Mouse (Mus musculus): ENCODE data around the gene Itgb2l. TPM values are rescaled to one million over a fixed set of nuclear protein-coding genes. Genes with fewer than 3 reads are reported as not detected.
"Not testable (repeated sequence)": the region's sequence is repeated elsewhere in the genome, so short reads cannot be mapped to it uniquely, and the experiment has no call there.

Gene Itgb2l
- total RNA-seq (2017): 0.97 and 4.9 TPM in 2 replicates

GRCm38 (mm10) chr16:96443468-96443867 is at the start of gene Itgb2l:
Gene Itgb2l, minus strand, starts transcription at chr16:96443619.
- ATAC-seq (replicated peaks; ENCODE audit: low read depth, poor library complexity, severe bottlenecking): no peak

- ATAC-seq (replicated peaks; ENCODE audit: low read depth, poor library complexity, severe bottlenecking): no peak
These were observed 48.1 kb upstream of the Itgb2l start for GRCm38 (mm10) chr16:96491530-96491929.

- no peak for ATAC-seq (replicated peaks; ENCODE audit: low read depth, poor library complexity, severe bottlenecking)
These were observed 44.6 kb upstream of the Itgb2l start for GRCm38 (mm10) chr16:96488038-96488437.

GRCm38 (mm10) chr16:96487007-96487684 is 43.7 kb upstream of the Itgb2l start:
- no peak for ATAC-seq (replicated peaks; ENCODE audit: low read depth, poor library complexity, severe bottlenecking)

- no peak for ATAC-seq (replicated peaks; ENCODE audit: low read depth, poor library complexity, severe bottlenecking)
These were observed 38.4 kb upstream of the Itgb2l start for GRCm38 (mm10) chr16:96481791-96482190.

- no peak for ATAC-seq (replicated peaks; ENCODE audit: low read depth, poor library complexity, severe bottlenecking)
These were observed 30.8 kb upstream of the Itgb2l start for GRCm38 (mm10) chr16:96474185-96474584.

GRCm38 (mm10) chr16:96472816-96473215 is 29.4 kb upstream of the Itgb2l start:
- no peak for ATAC-seq (replicated peaks; ENCODE audit: low read depth, poor library complexity, severe bottlenecking)

GRCm38 (mm10) chr16:96472361-96472760 is 28.9 kb upstream of the Itgb2l start:
- no peak for ATAC-seq (replicated peaks; ENCODE audit: low read depth, poor library complexity, severe bottlenecking)

- ATAC-seq (replicated peaks; ENCODE audit: low read depth, poor library complexity, severe bottlenecking): peak; percentile 71
These were observed 26.2 kb upstream of the Itgb2l start for GRCm38 (mm10) chr16:96469640-96470039.

- no peak for ATAC-seq (replicated peaks; ENCODE audit: low read depth, poor library complexity, severe bottlenecking)
These were observed 25.3 kb upstream of the Itgb2l start for GRCm38 (mm10) chr16:96468698-96469097.

- no peak for ATAC-seq (replicated peaks; ENCODE audit: low read depth, poor library complexity, severe bottlenecking)
These were observed 24.6 kb upstream of the Itgb2l start for GRCm38 (mm10) chr16:96468011-96468410.

GRCm38 (mm10) chr16:96467445-96467844 is 24.0 kb upstream of the Itgb2l start, which contains the start of gene Pcp4:
Gene Pcp4, plus strand, starts transcription at chr16:96467606.
- peak; percentile 87 for ATAC-seq (replicated peaks; ENCODE audit: low read depth, poor library complexity, severe bottlenecking)

GRCm38 (mm10) chr16:96460788-96461187 is 17.4 kb upstream of the Itgb2l start:
- ATAC-seq (replicated peaks; ENCODE audit: low read depth, poor library complexity, severe bottlenecking): no peak

- no peak for ATAC-seq (replicated peaks; ENCODE audit: low read depth, poor library complexity, severe bottlenecking)
These were observed 15.9 kb upstream of the Itgb2l start for GRCm38 (mm10) chr16:96459356-96459755.

- ATAC-seq (replicated peaks; ENCODE audit: low read depth, poor library complexity, severe bottlenecking): no peak
These were observed 14.2 kb upstream of the Itgb2l start for GRCm38 (mm10) chr16:96457612-96458011.

GRCm38 (mm10) chr16:96454086-96454485 is 10.7 kb upstream of the Itgb2l start:
- no peak for ATAC-seq (replicated peaks; ENCODE audit: low read depth, poor library complexity, severe bottlenecking)

- not testable (repeated sequence) for ATAC-seq (replicated peaks; ENCODE audit: low read depth, poor library complexity, severe bottlenecking)
These were observed 7.5 kb upstream of the Itgb2l start for GRCm38 (mm10) chr16:96450871-96451270.

- ATAC-seq (replicated peaks; ENCODE audit: low read depth, poor library complexity, severe bottlenecking): no peak
These were observed 1.6 kb downstream of the Itgb2l start for GRCm38 (mm10) chr16:96441826-96442225.

- no peak for ATAC-seq (replicated peaks; ENCODE audit: low read depth, poor library complexity, severe bottlenecking)
These were observed 2.5 kb downstream of the Itgb2l start for GRCm38 (mm10) chr16:96440871-96441270.

- peak; percentile 79 for ATAC-seq (replicated peaks; ENCODE audit: low read depth, poor library complexity, severe bottlenecking)
These were observed 3.7 kb downstream of the Itgb2l start for GRCm38 (mm10) chr16:96439682-96440081.

- ATAC-seq (replicated peaks; ENCODE audit: low read depth, poor library complexity, severe bottlenecking): no peak
These were observed 4.5 kb downstream of the Itgb2l start for GRCm38 (mm10) chr16:96438946-96439345.
